Mouse (Mus musculus) midbrain, embryonic 14.5 days (tissue): ENCODE results near the gene Fat3. TPM values are rescaled to one million over a fixed set of nuclear protein-coding genes. Genes with fewer than 3 reads are reported as not detected.

Experiments
- ATAC-seq: fragments of 200-750 bp; cut with Nextera tagmentation; 2 replicates; pipeline ENCODE4 v1.8.0; 2017; ENCODE audit warnings: moderate number of reproducible peaks, moderate library complexity; ENCODE audit not compliant: low FRiP score, low TSS enrichment
- DNase-seq: peaks from one replicate; pipeline ENCODE4 v3.0.0-alpha.2; 2015
- H3K27ac ChIP-seq: fragments of 300-500 bp; sonication (generic); replicated peaks from 2 replicates; pipeline ENCODE4 v1.5.1; 2014; ENCODE audit warnings: mild to moderate bottlenecking, low read depth, low read length, moderate library complexity
- H3K27me3 ChIP-seq: fragments of 300-500 bp; sonication (generic); 2 replicates; pipeline ENCODE4 v1.6.1; 2014; ENCODE audit warnings: low read length, control low read depth, mixed read lengths; ENCODE audit not compliant: control insufficient read depth, insufficient read depth
- H3K36me3 ChIP-seq: fragments of 300-500 bp; sonication (generic); 2 replicates; pipeline ENCODE4 v1.6.1; 2014; ENCODE audit warnings: low read length, control low read depth; ENCODE audit not compliant: control insufficient read depth, insufficient read depth
- H3K4me1 ChIP-seq: fragments of 300-500 bp; sonication (generic); 2 replicates; pipeline ENCODE4 v1.6.1; 2014; ENCODE audit warnings: mild to moderate bottlenecking, antibody characterized with exemption, low read length, control low read depth; ENCODE audit not compliant: control insufficient read depth, insufficient read depth
- H3K4me2 ChIP-seq: fragments of 300-500 bp; sonication (generic); 2 replicates; pipeline ENCODE4 v1.6.1; 2014; ENCODE audit warnings: mild to moderate bottlenecking, low read length, moderate library complexity
- H3K4me3 ChIP-seq: fragments of 300-500 bp; sonication (generic); replicated peaks from 2 replicates; pipeline ENCODE4 v1.5.1; 2014; ENCODE audit warnings: low read depth, low read length
- H3K9ac ChIP-seq: fragments of 300-500 bp; sonication (generic); replicated peaks from 2 replicates; pipeline ENCODE4 v1.6.1; 2014; ENCODE audit warnings: mild to moderate bottlenecking, low read length, moderate library complexity
- H3K9me3 ChIP-seq: fragments of 300-500 bp; sonication (generic); 2 replicates; pipeline ENCODE4 v1.6.1; 2016; ENCODE audit warnings: low read length, control low read depth, mixed read lengths; ENCODE audit not compliant: control insufficient read depth
- WGBS: fragments of 180-500 bp; shearing (Covaris S2); extraction: QIAGEN DNeasy Blood & Tissue Kit; methylation state at CpG from one replicate; pipeline ENCODE4 v1.1.7; 2014; 5-methylcytosine and 5-hydroxymethylcytosine counted together
- polyA plus RNA-seq: library from polyadenylated mRNA; unstranded; fragments of >200 nt; fragmentation: Nextera tagmentation; extraction: Ambion mirVana; gene quantifications from 2 replicates; pipeline ENCODE4 v1.2.1, GENCODE M21; 2014

Fat3 gene
- polyA plus RNA-seq, 1 experiment from 2014 or later, result 27.6 TPM

GRCm38 (mm10) chr9:16202296-16202695, 298.8 kb downstream of the Fat3 start:
- WGBS, result 77% methylated on average over 6 of the region's 6 CpGs
- no peaks in the 10 kb centered on the region for H3K36me3 ChIP-seq
- ATAC-seq, result no peak

GRCm38 (mm10) chr9:16200948-16201347, 300.1 kb downstream of the Fat3 start:
- no peak for DNase-seq

More at GRCm38 (mm10) chr9:16202296-16202695, 298.8 kb downstream of the Fat3 start:
- no peaks in the 10 kb centered on the region for H3K9me3 ChIP-seq
- DNase-seq, result no peak
- no peak overlapping the region for H3K4me2 ChIP-seq
- H3K4me3 ChIP-seq, result no peak overlapping the region
- no peak overlapping the region; the same call in 1 of the 2 replicates for H3K27ac ChIP-seq
- 0 out of 2 replicates have a peak, but pooled peaks cover 5% of the 10 kb centered on the region for H3K4me1 ChIP-seq
- no peak overlapping the region for H3K9ac ChIP-seq
- no peaks in the 10 kb centered on the region for H3K27me3 ChIP-seq

DNA sequence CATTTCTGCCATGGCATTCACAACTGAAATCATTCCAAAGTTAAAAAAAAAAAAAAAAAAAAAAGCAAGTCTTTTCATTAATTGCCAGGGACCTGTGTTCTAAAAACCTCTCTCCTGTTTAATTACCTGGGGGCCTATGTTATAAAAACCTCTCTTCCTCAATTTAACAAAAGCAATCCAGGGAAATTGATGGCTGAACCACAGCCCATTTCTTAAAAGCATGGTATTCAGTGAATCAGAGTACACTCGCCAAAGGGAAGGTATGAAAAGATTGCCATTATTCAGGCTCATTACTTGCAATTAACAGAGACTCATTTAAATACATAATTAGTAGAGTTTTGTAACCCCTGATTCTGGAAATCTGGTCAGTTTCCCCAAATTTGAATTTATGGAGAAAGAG, 314.6 kb downstream of the Fat3 start:
- Histone ChIP-seq H3K9me3 (no peaks in the 10 kb centered on the region), H3K27me3 (no peaks in the 10 kb centered on the region), H3K27ac (no peak overlapping the region), H3K4me3 (no peak overlapping the region), H3K36me3 (no peaks in the 10 kb centered on the region), H3K4me1 (0 out of 2 replicates have a peak, but pooled peaks cover 3% of the 10 kb centered on the region), H3K9ac (no peak overlapping the region), H3K4me2 (no peak overlapping the region)
- WGBS, result 78% methylated on average over 1 of the region's 1 CpGs
- no peak for DNase-seq
- no peak for ATAC-seq

More at GRCm38 (mm10) chr9:16200948-16201347, 300.1 kb downstream of the Fat3 start:
- ATAC-seq, result no peak
- H3K4me3 ChIP-seq, result no peak overlapping the region
- 0 out of 2 replicates have a peak, but pooled peaks cover 5% of the 10 kb centered on the region for H3K4me1 ChIP-seq
- H3K4me2 ChIP-seq, result no peak overlapping the region
- no peak overlapping the region for H3K27ac ChIP-seq
- no peak overlapping the region for H3K9ac ChIP-seq
- no peaks in the 10 kb centered on the region for H3K36me3 ChIP-seq
- H3K9me3 ChIP-seq, result no peaks in the 10 kb centered on the region
- no peaks in the 10 kb centered on the region for H3K27me3 ChIP-seq
- 70% methylated on average over 1 of the region's 1 CpGs for WGBS

DNA sequence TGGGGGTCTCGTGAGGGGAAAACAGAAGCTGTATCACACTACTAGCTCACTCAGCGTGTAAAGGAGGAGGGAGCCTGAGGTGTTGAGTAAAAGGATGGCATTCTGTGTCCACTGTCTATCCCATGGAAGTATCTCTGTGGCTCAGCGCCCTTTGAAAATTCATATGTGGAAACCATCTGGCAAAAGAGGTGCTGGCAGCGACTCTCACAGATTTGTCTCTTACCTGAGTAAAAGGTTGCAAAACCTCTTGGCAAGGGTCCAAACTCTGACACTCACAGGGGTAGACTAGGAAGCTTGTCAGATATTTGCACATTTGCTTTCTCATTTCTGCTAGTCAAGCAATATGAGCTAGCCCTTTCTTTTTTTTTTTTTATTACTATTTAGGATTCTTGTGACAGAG, 331.8 kb downstream of the Fat3 start:
- ATAC-seq, result no peak
- H3K4me1 ChIP-seq, result no peaks in the 10 kb centered on the region
- H3K9ac ChIP-seq, result no peak overlapping the region
- no peaks in the 10 kb centered on the region for H3K27me3 ChIP-seq
- no peak overlapping the region for H3K4me2 ChIP-seq
- no peaks in the 10 kb centered on the region for H3K36me3 ChIP-seq
- H3K4me3 ChIP-seq, result no peak overlapping the region
- 87% methylated on average over 4 of the region's 4 CpGs for WGBS
- H3K9me3 ChIP-seq, result no peaks in the 10 kb centered on the region
- no peak overlapping the region for H3K27ac ChIP-seq
- DNase-seq, result peak; percentile 36

- DNase-seq (no peak), ATAC-seq (no peak)
- H3K4me1 ChIP-seq, result no peaks in the 10 kb centered on the region
- H3K27ac ChIP-seq, result 0 out of 2 replicates have a peak overlapping the region, but pooled peaks have one; percentile 13
- no peaks in the 10 kb centered on the region for H3K9me3 ChIP-seq
- WGBS, result 78% methylated on average over 2 of the region's 2 CpGs
- no peak overlapping the region for H3K9ac ChIP-seq
- H3K27me3 ChIP-seq, result no peaks in the 10 kb centered on the region
- no peak overlapping the region for H3K4me3 ChIP-seq
- no peak overlapping the region for H3K4me2 ChIP-seq
- H3K36me3 ChIP-seq, result no peaks in the 10 kb centered on the region
These were observed 333.0 kb downstream of the Fat3 start for GRCm38 (mm10) chr9:16168051-16168450.

DNA sequence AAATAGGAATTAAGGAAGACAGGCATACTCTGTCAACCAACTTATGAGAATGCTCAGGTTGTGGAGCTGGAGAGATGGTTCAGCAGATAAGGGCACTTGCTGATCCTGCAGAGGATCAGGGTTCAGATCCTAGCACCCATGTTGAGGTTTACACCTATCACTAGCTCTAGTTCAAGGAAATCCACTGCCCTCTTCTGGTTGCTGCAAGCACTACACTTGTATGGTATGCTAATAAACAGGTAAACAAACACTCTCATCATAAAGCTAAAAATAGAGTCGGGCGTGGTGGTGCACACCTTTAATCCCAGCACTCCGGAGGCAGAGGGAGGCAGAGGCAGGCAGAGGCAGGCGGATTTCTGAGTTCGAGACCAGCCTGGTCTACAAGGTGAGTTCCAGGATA, 341.7 kb downstream of the Fat3 start:
- H3K27me3 ChIP-seq, result no peaks in the 10 kb centered on the region
- no peak for DNase-seq
- H3K27ac ChIP-seq, result no peak overlapping the region
- H3K36me3 ChIP-seq, result no peaks in the 10 kb centered on the region
- no peak overlapping the region for H3K9ac ChIP-seq
- no peak overlapping the region for H3K4me2 ChIP-seq
- WGBS, result 98% methylated on average over 5 of the region's 5 CpGs
- H3K4me3 ChIP-seq, result no peak overlapping the region
- no peak for ATAC-seq
- H3K4me1 ChIP-seq, result no peaks in the 10 kb centered on the region
- no peaks in the 10 kb centered on the region for H3K9me3 ChIP-seq

DNA sequence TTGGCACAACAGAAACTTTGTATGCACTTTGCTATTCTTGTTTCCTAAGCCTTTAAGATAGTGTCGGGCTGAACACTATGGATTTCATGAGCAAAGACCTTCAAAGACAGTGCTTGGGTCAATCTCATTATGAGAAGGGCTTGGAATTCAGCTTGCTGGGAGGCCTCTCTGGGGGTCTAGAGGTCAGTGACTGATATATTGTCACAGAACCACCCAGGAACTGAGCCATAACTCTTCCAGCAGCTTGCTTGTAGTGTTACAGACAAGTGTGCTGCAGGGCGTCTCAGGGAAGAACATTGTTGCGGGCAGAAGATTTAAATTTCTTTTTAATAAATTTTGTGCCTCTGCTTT, 347.5 kb downstream of the Fat3 start:
- ATAC-seq, result no peak
- DNase-seq, result no peak
- no peak overlapping the region for H3K27ac ChIP-seq
- H3K27me3 ChIP-seq, result no peaks in the 10 kb centered on the region
- WGBS, result 31% methylated on average over 3 of the region's 3 CpGs
- H3K9me3 ChIP-seq, result no peaks in the 10 kb centered on the region
- H3K4me3 ChIP-seq, result no peak overlapping the region
- H3K4me2 ChIP-seq, result no peak overlapping the region
- H3K4me1 ChIP-seq, result peaks cover 3% of the 10 kb centered on the region; the same call in 1 of the 2 replicates
- no peaks in the 10 kb centered on the region for H3K36me3 ChIP-seq
- H3K9ac ChIP-seq, result no peak overlapping the region

GRCm38 (mm10) chr9:16152756-16153579, 348.1 kb downstream of the Fat3 start:
- H3K9ac ChIP-seq, result no peak overlapping the region
- no peak overlapping the region for H3K4me3 ChIP-seq
- DNase-seq, result peak; percentile 40
- no peaks in the 10 kb centered on the region for H3K36me3 ChIP-seq
- H3K27ac ChIP-seq, result no peak overlapping the region
- H3K9me3 ChIP-seq, result no peaks in the 10 kb centered on the region
- 39% methylated on average over 4 of the region's 4 CpGs for WGBS
- H3K4me2 ChIP-seq, result no peak overlapping the region
- H3K27me3 ChIP-seq, result no peaks in the 10 kb centered on the region
- peaks cover 5% of the 10 kb centered on the region; the same call in 1 of the 2 replicates for H3K4me1 ChIP-seq
- no peak for ATAC-seq

GRCm38 (mm10) chr9:16150046-16150445, 351.0 kb downstream of the Fat3 start:
- DNase-seq, result no peak
- Histone ChIP-seq H3K27ac (no peak overlapping the region), H3K4me3 (no peak overlapping the region), H3K4me2 (no peak overlapping the region), H3K9ac (no peak overlapping the region), H3K36me3 (no peaks in the 10 kb centered on the region), H3K4me1 (peaks cover 6% of the 10 kb centered on the region; the same call in 1 of the 2 replicates), H3K27me3 (no peaks in the 10 kb centered on the region), H3K9me3 (no peaks in the 10 kb centered on the region)
- ATAC-seq, result no peak
